Mouse (Mus musculus) lung, embryonic 16.5 days (tissue): ENCODE results near the gene Lep. TPM values are rescaled to one million over a fixed set of nuclear protein-coding genes. Genes with fewer than 3 reads are reported as not detected.

Experiments
- ATAC-seq: fragments of 200-750 bp; cut with Nextera tagmentation; 2 replicates; pipeline ENCODE4 v1.8.0; 2017; ENCODE audit warnings: low read depth, mild to moderate bottlenecking, moderate library complexity
- H3K27ac ChIP-seq: fragments of 300-500 bp; sonication (generic); 2 replicates; pipeline ENCODE4 v1.5.1; 2014; ENCODE audit warnings: mild to moderate bottlenecking, control low read depth, low read length
- H3K27me3 ChIP-seq: fragments of 300-500 bp; sonication (generic); 2 replicates; pipeline ENCODE4 v1.6.1; 2014; ENCODE audit warnings: low read depth, low read length, mixed read lengths; ENCODE audit not compliant: control insufficient read depth, insufficient read depth
- H3K36me3 ChIP-seq: fragments of 300-500 bp; sonication (generic); 2 replicates; pipeline ENCODE4 v1.6.1; 2014; ENCODE audit warnings: low read length; ENCODE audit not compliant: control insufficient read depth, insufficient read depth
- H3K4me1 ChIP-seq: fragments of 300-500 bp; sonication (generic); replicated peaks from 2 replicates; pipeline ENCODE4 v1.6.1; 2014; ENCODE audit warnings: low read length, mixed read lengths; ENCODE audit not compliant: control insufficient read depth, insufficient read depth
- H3K4me2 ChIP-seq: fragments of 300-500 bp; sonication (generic); 2 replicates; pipeline ENCODE4 v1.6.1; 2014; ENCODE audit warnings: low read depth, low read length, control low read depth
- H3K4me3 ChIP-seq: fragments of 300-500 bp; sonication (generic); 2 replicates; pipeline ENCODE4 v1.5.1; 2014; ENCODE audit warnings: mild to moderate bottlenecking, low read length, control low read depth
- H3K9ac ChIP-seq: fragments of 300-500 bp; sonication (generic); 2 replicates; pipeline ENCODE4 v1.6.1; 2014; ENCODE audit warnings: low read length, control low read depth
- H3K9me3 ChIP-seq: fragments of 300-500 bp; sonication (generic); 2 replicates; pipeline ENCODE4 v1.6.1; 2016; ENCODE audit warnings: low read length; ENCODE audit not compliant: control insufficient read depth
- WGBS: fragments of 180-500 bp; shearing (Covaris S2); extraction: QIAGEN DNeasy Blood & Tissue Kit; methylation state at CpG from one replicate; pipeline ENCODE4 v1.1.7; 2014; 5-methylcytosine and 5-hydroxymethylcytosine counted together
- polyA plus RNA-seq: library from polyadenylated mRNA; unstranded; fragments of >200 nt; fragmentation: Nextera tagmentation; extraction: Ambion mirVana; gene quantifications from 2 replicates; pipeline ENCODE4 v1.2.1, GENCODE M21; 2015

Lep gene
- polyA plus RNA-seq, 1 experiment from 2014 or later = not detected

DNA sequence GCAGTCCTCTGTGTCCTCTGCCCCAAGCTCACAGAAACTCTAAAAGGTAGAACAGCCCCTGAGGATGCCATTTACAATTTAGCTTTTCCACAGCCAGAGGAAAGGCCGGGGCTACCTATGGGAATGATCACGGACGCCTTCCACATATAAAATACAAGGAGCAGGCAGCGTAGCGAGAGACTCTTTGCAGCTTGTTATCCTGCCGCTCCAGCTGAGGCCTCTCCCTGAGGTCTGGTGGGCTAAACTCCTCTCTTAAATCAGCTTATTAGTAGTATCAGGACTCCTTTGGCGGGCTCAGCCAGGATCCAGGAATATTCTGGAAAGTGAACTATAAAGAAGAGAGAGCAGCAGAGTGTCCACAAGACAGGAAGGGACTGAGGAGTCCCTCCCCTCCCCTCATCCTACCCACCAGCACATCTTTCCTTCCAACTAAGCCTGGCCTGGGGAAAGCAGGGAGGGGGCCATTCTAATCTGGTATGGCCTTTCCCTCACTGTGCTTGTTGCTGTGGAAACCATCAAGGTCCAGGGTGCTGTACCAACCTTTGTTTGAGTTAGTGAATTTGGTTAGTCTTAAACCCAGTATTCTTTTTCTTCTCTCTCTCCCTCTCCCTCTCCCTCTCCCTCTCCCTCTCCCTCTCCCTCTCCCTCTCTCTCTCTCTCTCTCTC lies 25.9 kb upstream of the Lep start:
- no peak overlapping the region for H3K4me3 ChIP-seq
- no peaks in the 10 kb centered on the region for H3K27me3 ChIP-seq
- peaks cover 5% of the 10 kb centered on the region for H3K9me3 ChIP-seq
- no peaks in the 10 kb centered on the region; the same call in 1 of the 2 replicates for H3K36me3 ChIP-seq
- H3K4me2 ChIP-seq = no peak overlapping the region
- no peak overlapping the region for H3K9ac ChIP-seq
- no peak overlapping the region for H3K27ac ChIP-seq
- peaks cover 5% of the 10 kb centered on the region; the same call in 1 of the 2 replicates for H3K4me1 ChIP-seq
- ATAC-seq = no peak
- WGBS = 76% methylated on average over 7 of the region's 7 CpGs

DNA sequence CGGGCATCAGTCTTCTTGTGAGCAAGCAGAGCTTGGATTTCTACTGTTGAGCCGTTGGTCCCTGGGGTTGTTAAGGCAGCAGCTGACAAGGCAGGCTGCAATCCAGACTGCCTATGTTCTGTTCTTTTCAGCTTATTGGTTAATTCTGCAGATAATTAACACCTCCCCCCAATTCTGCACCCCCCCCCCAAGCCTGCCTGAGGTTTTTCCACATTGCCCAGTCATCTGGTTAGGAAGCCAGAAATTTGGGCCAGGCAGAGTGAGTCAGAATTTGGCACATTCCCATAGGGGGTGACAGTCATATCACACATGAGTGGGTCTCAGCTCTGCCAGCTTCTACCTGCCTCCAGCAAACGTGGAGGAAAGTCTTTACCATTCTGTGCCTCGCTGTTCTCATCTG lies 23.3 kb upstream of the Lep start:
- H3K27ac ChIP-seq = no peak overlapping the region
- H3K36me3 ChIP-seq = no peaks in the 10 kb centered on the region
- 51% methylated on average over 4 of the region's 4 CpGs for WGBS
- no peak overlapping the region for H3K4me2 ChIP-seq
- H3K9me3 ChIP-seq = no peaks in the 10 kb centered on the region
- H3K4me1 ChIP-seq = no peaks in the 10 kb centered on the region
- H3K9ac ChIP-seq = no peak overlapping the region
- H3K27me3 ChIP-seq = no peaks in the 10 kb centered on the region
- no peak for ATAC-seq
- H3K4me3 ChIP-seq = no peak overlapping the region

DNA sequence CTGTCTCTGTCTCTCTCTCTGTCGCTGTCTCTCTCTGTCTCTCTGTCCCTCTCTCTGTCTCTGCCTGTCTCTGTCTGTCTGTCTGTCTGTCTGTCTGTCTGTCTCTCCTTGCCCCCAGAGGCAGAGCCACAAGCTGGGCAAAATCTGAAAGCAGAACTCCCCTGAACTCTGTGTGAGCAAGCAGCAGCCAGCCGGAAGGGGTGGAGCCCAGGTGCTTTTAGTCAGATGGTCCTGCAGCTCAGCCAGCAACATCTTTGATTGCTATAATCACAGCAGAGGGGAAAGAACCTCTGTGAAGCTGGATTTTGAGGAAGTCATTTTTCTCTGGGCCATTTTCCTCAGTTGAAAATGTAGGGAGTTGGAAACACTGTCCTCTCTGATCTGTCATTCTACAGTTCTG lies 19.8 kb upstream of the Lep start:
- H3K36me3 ChIP-seq = no peaks in the 10 kb centered on the region
- no peak overlapping the region for H3K4me2 ChIP-seq
- no peaks in the 10 kb centered on the region for H3K9me3 ChIP-seq
- H3K4me1 ChIP-seq = no peaks in the 10 kb centered on the region
- WGBS = 84% methylated on average over 2 of the region's 2 CpGs
- H3K9ac ChIP-seq = no peak overlapping the region
- no peak for ATAC-seq
- no peak overlapping the region for H3K27ac ChIP-seq
- H3K4me3 ChIP-seq = no peak overlapping the region
- H3K27me3 ChIP-seq = no peaks in the 10 kb centered on the region

GRCm38 (mm10) chr6:29044029-29044428 lies 16.0 kb upstream of the Lep start:
- Histone ChIP-seq H3K36me3 (no peaks in the 10 kb centered on the region), H3K9ac (no peak overlapping the region), H3K4me3 (no peak overlapping the region), H3K4me2 (no peak overlapping the region), H3K9me3 (no peaks in the 10 kb centered on the region), H3K4me1 (no peaks in the 10 kb centered on the region), H3K27ac (no peak overlapping the region), H3K27me3 (no peaks in the 10 kb centered on the region)
- ATAC-seq = no peak

DNA sequence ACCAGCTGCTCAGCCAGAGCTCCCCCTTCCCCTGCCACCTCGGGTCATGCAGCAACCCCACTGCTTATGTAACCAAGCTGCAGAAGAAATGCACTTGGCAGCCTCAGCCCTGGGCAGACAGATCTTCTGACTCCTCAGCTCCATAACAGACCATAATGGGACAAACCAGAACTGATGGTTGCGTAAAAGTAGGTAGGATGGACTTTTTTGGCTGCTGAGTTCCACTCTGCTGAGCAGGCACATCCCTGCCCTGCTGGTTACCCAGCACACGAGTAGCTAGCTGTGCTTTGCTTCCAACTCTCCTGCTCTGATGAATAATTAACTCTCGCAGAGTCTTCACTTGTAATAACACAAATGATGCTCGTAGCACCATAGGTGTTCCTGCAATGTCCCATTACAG lies 10.1 kb upstream of the Lep start:
- Histone ChIP-seq H3K4me2 (no peak overlapping the region), H3K27ac (no peak overlapping the region), H3K4me1 (no peaks in the 10 kb centered on the region), H3K4me3 (no peak overlapping the region), H3K9me3 (no peaks in the 10 kb centered on the region), H3K36me3 (no peaks in the 10 kb centered on the region), H3K9ac (no peak overlapping the region), H3K27me3 (no peaks in the 10 kb centered on the region)
- 50% methylated on average over 5 of the region's 5 CpGs for WGBS
- no peak for ATAC-seq

DNA sequence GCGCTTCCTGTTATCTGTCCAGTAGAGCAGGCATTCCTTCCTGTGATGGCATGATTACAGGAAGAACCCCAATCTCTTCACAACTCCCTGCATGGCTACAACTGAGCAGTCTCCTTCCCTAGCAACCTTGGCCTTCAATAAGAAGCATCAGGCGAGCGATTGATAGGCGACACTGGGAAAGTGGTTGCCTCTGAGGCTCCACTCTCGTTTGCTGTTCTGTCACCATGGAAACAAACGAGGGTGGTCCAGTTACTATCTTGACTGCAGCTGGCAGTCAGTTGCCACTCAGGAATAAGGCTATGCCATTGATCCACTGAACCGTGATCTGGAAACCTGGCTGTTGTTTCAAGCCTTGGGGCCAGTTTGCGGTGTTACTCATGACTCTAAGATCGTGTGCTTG lies 7.8 kb upstream of the Lep start:
- Histone ChIP-seq H3K36me3 (no peaks in the 10 kb centered on the region), H3K27ac (no peak overlapping the region), H3K27me3 (no peaks in the 10 kb centered on the region), H3K4me2 (no peak overlapping the region), H3K9me3 (no peaks in the 10 kb centered on the region), H3K4me3 (no peak overlapping the region), H3K4me1 (no peaks in the 10 kb centered on the region), H3K9ac (no peak overlapping the region)
- ATAC-seq = no peak
- 59% methylated on average over 9 of the region's 9 CpGs for WGBS

- Histone ChIP-seq H3K4me3 (no peak overlapping the region), H3K27ac (no peak overlapping the region), H3K4me2 (no peak overlapping the region), H3K27me3 (no peaks in the 10 kb centered on the region), H3K9ac (no peak overlapping the region), H3K36me3 (no peaks in the 10 kb centered on the region), H3K4me1 (no peaks in the 10 kb centered on the region), H3K9me3 (no peaks in the 10 kb centered on the region)
- no peak for ATAC-seq
- 73% methylated on average over 7 of the region's 7 CpGs for WGBS
Observed at GRCm38 (mm10) chr6:29053181-29053580, 6.8 kb upstream of the Lep start.

- H3K4me3 ChIP-seq = no peak overlapping the region
- no peaks in the 10 kb centered on the region for H3K27me3 ChIP-seq
- H3K36me3 ChIP-seq = no peaks in the 10 kb centered on the region
- ATAC-seq = no peak
- no peak overlapping the region for H3K9ac ChIP-seq
- no peak overlapping the region for H3K4me2 ChIP-seq
- H3K27ac ChIP-seq = no peak overlapping the region
- no peaks in the 10 kb centered on the region for H3K4me1 ChIP-seq
- no peaks in the 10 kb centered on the region for H3K9me3 ChIP-seq
- WGBS = 80% methylated on average over 7 of the region's 7 CpGs
Observed at GRCm38 (mm10) chr6:29056377-29056776, 3.6 kb upstream of the Lep start.

DNA sequence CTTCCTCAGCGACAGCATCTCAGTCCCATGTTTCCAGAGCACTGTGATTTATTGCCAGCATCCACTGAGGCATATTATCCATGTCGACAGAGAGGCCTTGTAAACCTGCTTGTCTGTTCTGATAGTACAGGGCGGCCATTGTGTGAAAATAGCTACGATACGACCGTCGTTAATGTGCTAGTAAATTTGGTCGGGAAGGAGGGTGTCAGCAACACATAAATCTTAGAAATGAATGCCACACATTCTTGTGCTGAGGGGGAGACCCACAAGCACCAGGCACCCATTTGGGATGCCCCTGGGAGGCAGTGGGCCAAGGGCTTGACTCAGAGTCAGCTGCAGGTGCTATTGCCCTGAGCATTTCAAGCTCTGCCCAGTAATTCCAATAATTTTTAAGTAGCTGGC lies 6.4 kb downstream of the Lep start:
- Histone ChIP-seq H3K9ac (no peak overlapping the region), H3K27me3 (no peaks in the 10 kb centered on the region), H3K4me2 (no peak overlapping the region), H3K4me1 (no peaks in the 10 kb centered on the region), H3K9me3 (no peaks in the 10 kb centered on the region), H3K36me3 (no peaks in the 10 kb centered on the region), H3K4me3 (no peak overlapping the region), H3K27ac (no peak overlapping the region)
- ATAC-seq = no peak; the same call in 1 of the 2 replicates
- WGBS = 57% methylated on average over 8 of the region's 8 CpGs

GRCm38 (mm10) chr6:29072258-29072657 lies 12.2 kb downstream of the Lep start:
- no peaks in the 10 kb centered on the region for H3K27me3 ChIP-seq
- no peaks in the 10 kb centered on the region for H3K9me3 ChIP-seq
- WGBS = 77% methylated on average over 4 of the region's 4 CpGs
- no peaks in the 10 kb centered on the region for H3K4me1 ChIP-seq
- no peak overlapping the region for H3K4me3 ChIP-seq
- H3K4me2 ChIP-seq = no peak overlapping the region
- no peak overlapping the region for H3K9ac ChIP-seq
- ATAC-seq = no peak
- H3K27ac ChIP-seq = no peak overlapping the region
- H3K36me3 ChIP-seq = no peaks in the 10 kb centered on the region
